Mouse (Mus musculus): ENCODE measurements around the gene Chtf18. TPM values are rescaled to one million over a fixed set of nuclear protein-coding genes. Genes with fewer than 3 reads are reported as not detected.
A peak's percentile ranks its signal among the peaks of the same experiment; 100 is the strongest.
"Not testable (repeated sequence)": the region's sequence is repeated elsewhere in the genome, so short reads cannot be mapped to it uniquely, and the experiment has no call there.

The Chtf18 gene
- polyA plus RNA-seq, 1 experiment, result 7.2 TPM

DNA sequence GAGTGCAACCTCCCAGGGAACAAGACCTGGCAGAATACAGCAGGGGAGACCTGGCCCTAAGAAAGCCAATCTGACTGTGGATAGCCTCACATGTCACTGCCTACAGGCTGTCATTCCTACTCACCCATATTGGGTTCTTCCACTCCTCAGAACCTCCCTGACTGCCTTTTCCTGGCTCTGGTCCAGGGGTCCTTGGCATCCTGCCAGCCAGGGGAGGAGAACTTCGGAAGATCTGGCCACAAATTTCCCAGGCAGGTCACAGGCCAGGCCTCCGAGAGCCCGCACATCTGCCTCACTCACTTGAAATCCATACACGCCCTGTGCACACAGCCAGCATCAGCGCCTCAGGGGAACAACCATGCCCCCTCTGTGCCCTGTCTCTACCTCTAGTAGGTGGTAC lies 24.2 kb upstream of the Chtf18 start:
- TF ChIP-seq POLR2A (IDR thresholded peaks at IDR 0.05; ENCODE audit: insufficient read length, low read depth) (no peak), E2F4 (IDR thresholded peaks at IDR 0.05; ENCODE audit: insufficient read depth) (no peak), USF1 (IDR thresholded peaks at IDR 0.05; ENCODE audit: low read depth) (no peak), CEBPB (IDR thresholded peaks at IDR 0.05; ENCODE audit: insufficient read depth, poor library complexity, severe bottlenecking) (no peak), TCF3 (IDR thresholded peaks at IDR 0.05; ENCODE audit: insufficient read length, low read depth) (no peak), POLR2AphosphoS2 (IDR thresholded peaks at IDR 0.05; ENCODE audit: insufficient read length, low read depth) (no peak), REST (IDR thresholded peaks at IDR 0.05; ENCODE audit: insufficient read depth, insufficient read length) (no peak), MYOG (IDR thresholded peaks at IDR 0.05; ENCODE audit: control insufficient read depth in 1 of 3, insufficient read depth in 1 of 3, insufficient read length in 2 of 3, low read depth in 2 of 3) (no peak)

DNA sequence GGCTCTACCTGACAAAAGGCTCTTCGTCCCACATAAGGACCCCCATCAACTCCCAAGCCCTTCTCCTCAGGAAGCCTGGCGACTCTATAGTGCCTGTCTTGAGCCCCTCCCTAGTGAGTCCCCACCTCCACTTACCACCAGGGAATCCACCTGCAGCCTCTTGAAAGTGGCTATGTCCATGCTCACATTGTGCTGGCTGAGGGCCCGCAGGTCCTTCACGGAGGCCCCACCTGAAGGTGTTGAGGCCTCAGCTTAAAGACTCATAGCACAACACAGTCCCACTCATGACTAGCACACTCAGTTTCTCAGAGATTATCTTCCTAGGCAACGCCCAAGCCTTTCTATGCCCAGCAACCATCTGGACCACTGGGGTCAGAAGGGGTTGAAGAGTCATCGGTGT lies 22.1 kb upstream of the Chtf18 start:
- Histone ChIP-seq H3ac (ENCODE audit: control insufficient read depth, insufficient read length) (no peak overlapping the region), H3K4me2 (ENCODE audit: low read depth) (no peak overlapping the region), H3K27me3 (ENCODE audit: control insufficient read depth, insufficient read depth, insufficient read length) (no peaks in the 10 kb centered on the region), H3K36me3 (ENCODE audit: control insufficient read depth, insufficient read depth) (no peaks in the 10 kb centered on the region), H3K4me3 (no peak overlapping the region), H3K79me2 (ENCODE audit: control insufficient read depth, insufficient read depth) (no peaks in the 10 kb centered on the region)
- TF ChIP-seq POLR2AphosphoS2 (IDR thresholded peaks at IDR 0.05; ENCODE audit: insufficient read length, low read depth), result no peak

More for the DNA sequence above, 24.2 kb upstream of the Chtf18 start:
- no peaks in the 10 kb centered on the region for H3K27me3 ChIP-seq (ENCODE audit: control insufficient read depth, insufficient read depth, insufficient read length)
- no peak overlapping the region for H3ac ChIP-seq (ENCODE audit: control insufficient read depth, insufficient read length)
- peak overlapping the region; percentile 20 for H3K4me3 ChIP-seq
- H3K36me3 ChIP-seq (ENCODE audit: control insufficient read depth, insufficient read depth), result no peaks in the 10 kb centered on the region
- peak overlapping the region; percentile 64 for H3K4me2 ChIP-seq (ENCODE audit: low read depth)
- H3K79me2 ChIP-seq (ENCODE audit: control insufficient read depth, insufficient read depth), result no peaks in the 10 kb centered on the region

DNA sequence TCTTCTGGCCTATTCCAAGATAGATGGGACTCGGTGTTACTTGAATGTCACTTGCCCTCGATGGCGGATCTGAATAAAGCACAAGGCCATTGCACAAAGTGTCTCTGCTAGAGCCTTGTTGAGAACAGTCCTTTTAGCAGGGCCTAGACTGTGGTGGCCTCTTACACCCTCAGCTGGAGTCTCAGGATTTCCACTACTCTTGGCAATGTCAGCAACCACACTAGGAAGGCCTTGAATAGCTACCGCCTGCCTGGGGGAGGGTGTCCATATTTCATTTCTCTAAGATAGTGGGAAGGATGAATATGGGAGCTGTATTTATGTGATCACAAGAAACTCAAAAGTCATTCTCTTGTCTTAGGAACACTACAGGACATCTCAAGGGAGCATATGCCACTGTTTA lies 21.0 kb upstream of the Chtf18 start:
- Histone ChIP-seq H3ac (ENCODE audit: control insufficient read depth, insufficient read length) (no peak overlapping the region), H3K4me3 (no peak overlapping the region), H3K36me3 (ENCODE audit: control insufficient read depth, insufficient read depth) (no peaks in the 10 kb centered on the region), H3K27me3 (ENCODE audit: control insufficient read depth, insufficient read depth, insufficient read length) (no peaks in the 10 kb centered on the region), H3K4me2 (ENCODE audit: low read depth) (no peak overlapping the region), H3K79me2 (ENCODE audit: control insufficient read depth, insufficient read depth) (no peaks in the 10 kb centered on the region)
- no peak for TF ChIP-seq TCF3 (IDR thresholded peaks at IDR 0.05; ENCODE audit: insufficient read length, low read depth)
- no peak for TF ChIP-seq MAX (IDR thresholded peaks at IDR 0.05; ENCODE audit: low read depth)
- no peak for TF ChIP-seq POLR2AphosphoS2 (IDR thresholded peaks at IDR 0.05; ENCODE audit: insufficient read length, low read depth)
- no peak for TF ChIP-seq USF1 (IDR thresholded peaks at IDR 0.05; ENCODE audit: low read depth)
- no peak for TF ChIP-seq TCF12 (IDR thresholded peaks at IDR 0.05; ENCODE audit: insufficient read depth, poor library complexity, severe bottlenecking)
- no peak for TF ChIP-seq REST (IDR thresholded peaks at IDR 0.05; ENCODE audit: insufficient read depth, insufficient read length)
- TF ChIP-seq SRF (IDR thresholded peaks at IDR 0.05; ENCODE audit: control insufficient read depth, insufficient read length, low read depth), result no peak
- no peak for TF ChIP-seq CEBPB (IDR thresholded peaks at IDR 0.05; ENCODE audit: insufficient read depth, poor library complexity, severe bottlenecking)
- no peak for TF ChIP-seq E2F4 (IDR thresholded peaks at IDR 0.05; ENCODE audit: insufficient read depth)
- TF ChIP-seq MYOG (IDR thresholded peaks at IDR 0.05; ENCODE audit: control insufficient read depth in 1 of 3, insufficient read depth in 1 of 3, insufficient read length in 2 of 3, low read depth in 2 of 3), result no peak
- TF ChIP-seq POLR2A (IDR thresholded peaks at IDR 0.05; ENCODE audit: insufficient read length, low read depth), result no peak
- TF ChIP-seq MYOD1 (IDR thresholded peaks at IDR 0.05; ENCODE audit: control insufficient read depth in 1 of 3, insufficient read length in 2 of 3, low read depth in 2 of 3), result no peak

DNA sequence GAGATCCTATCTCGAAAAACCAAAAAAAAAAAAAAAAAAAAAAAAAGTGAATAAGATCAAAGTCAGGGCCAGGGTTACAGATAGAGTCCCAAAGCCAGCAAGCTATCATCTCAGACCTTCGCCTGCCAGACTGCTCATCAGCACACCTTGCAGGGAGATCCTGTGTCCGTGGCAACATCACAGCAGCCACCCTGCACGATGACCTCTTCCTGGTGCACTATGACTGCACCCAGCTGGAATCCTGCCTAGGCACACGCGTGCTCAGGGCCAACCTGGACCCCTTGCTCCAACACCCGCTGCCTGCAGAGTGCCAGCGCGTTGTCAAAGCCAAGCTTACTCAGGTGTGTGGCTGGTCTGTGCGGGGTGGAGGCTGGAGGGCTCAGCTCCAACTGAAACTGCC lies 17.1 kb upstream of the Chtf18 start:
- TF ChIP-seq POLR2AphosphoS2 (IDR thresholded peaks at IDR 0.05; ENCODE audit: insufficient read length, low read depth) (peak; percentile 37), TCF12 (IDR thresholded peaks at IDR 0.05; ENCODE audit: insufficient read depth, poor library complexity, severe bottlenecking) (no peak)
- H3K4me2 ChIP-seq (ENCODE audit: low read depth), result no peak overlapping the region
- H3K36me3 ChIP-seq (ENCODE audit: control insufficient read depth, insufficient read depth), result no peaks in the 10 kb centered on the region
- H3K79me2 ChIP-seq (ENCODE audit: control insufficient read depth, insufficient read depth), result no peaks in the 10 kb centered on the region
- H3ac ChIP-seq (ENCODE audit: control insufficient read depth, insufficient read length), result no peak overlapping the region
- peaks cover 8% of the 10 kb centered on the region for H3K27me3 ChIP-seq (ENCODE audit: control insufficient read depth, insufficient read depth, insufficient read length)
- H3K4me3 ChIP-seq, result no peak overlapping the region

DNA sequence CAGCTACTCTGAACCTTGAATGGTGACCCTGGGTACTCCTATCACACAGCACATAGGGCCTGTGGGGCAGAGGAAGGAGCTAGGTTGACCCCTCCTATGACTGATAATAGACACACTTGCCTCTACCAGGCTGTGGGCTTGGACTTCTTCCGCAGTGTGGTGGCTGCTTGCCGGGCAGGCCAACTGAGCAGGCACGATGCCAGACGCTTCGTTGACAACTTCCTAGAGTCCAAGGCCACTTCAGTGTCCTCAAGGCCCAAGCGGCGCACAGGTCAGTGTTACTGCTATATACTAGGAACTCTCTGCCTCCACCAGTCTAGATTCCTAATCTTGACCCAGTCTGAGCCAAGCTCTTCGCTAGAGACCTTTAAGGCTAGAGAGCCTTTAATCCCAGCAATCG lies 16.6 kb upstream of the Chtf18 start:
- H3K4me2 ChIP-seq (ENCODE audit: low read depth), result no peak overlapping the region
- H3K79me2 ChIP-seq (ENCODE audit: control insufficient read depth, insufficient read depth), result no peaks in the 10 kb centered on the region
- TF ChIP-seq POLR2AphosphoS2 (IDR thresholded peaks at IDR 0.05; ENCODE audit: insufficient read length, low read depth), result peak; percentile 44
- no peak for TF ChIP-seq POLR2A (IDR thresholded peaks at IDR 0.05; ENCODE audit: insufficient read length, low read depth)
- H3K4me3 ChIP-seq, result no peak overlapping the region
- no peak overlapping the region for H3ac ChIP-seq (ENCODE audit: control insufficient read depth, insufficient read length)
- H3K36me3 ChIP-seq (ENCODE audit: control insufficient read depth, insufficient read depth), result no peaks in the 10 kb centered on the region
- H3K27me3 ChIP-seq (ENCODE audit: control insufficient read depth, insufficient read depth, insufficient read length), result peaks cover 13% of the 10 kb centered on the region

DNA sequence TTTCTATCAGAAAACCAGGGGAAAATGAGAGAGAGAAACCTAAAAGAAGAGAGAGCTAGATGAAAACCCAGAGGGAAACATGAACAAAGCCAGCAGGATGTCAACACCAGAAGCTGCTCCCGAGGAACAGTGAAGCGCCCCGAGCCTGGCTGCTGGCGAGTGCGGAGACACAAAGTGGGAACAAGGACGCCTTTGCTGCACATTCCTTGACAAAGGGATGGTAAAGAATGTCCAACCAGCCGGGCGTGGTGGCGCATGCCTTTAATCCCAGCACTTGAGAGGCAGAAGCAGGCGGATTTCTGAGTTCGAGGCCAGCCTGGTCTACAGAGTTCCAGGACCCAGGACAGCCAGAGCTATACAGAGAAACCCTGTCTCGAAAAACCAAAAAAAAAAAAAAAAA lies 14.3 kb upstream of the Chtf18 start:
- H3K27me3 ChIP-seq (ENCODE audit: control insufficient read depth, insufficient read depth, insufficient read length), result peaks cover 24% of the 10 kb centered on the region
- not testable (repeated sequence) for H3K4me3 ChIP-seq; H3ac ChIP-seq (ENCODE audit: control insufficient read depth, insufficient read length); H3K4me2 ChIP-seq (ENCODE audit: low read depth); H3K79me2 ChIP-seq (ENCODE audit: control insufficient read depth, insufficient read depth); H3K36me3 ChIP-seq (ENCODE audit: control insufficient read depth, insufficient read depth)

Data from myocyte (in vitro differentiated cells).